Mouse (Mus musculus) C2C12 (cell line): ENCODE results near the gene Nmt1.
A peak's percentile ranks its signal among the peaks of the same experiment; 100 is the strongest.

ENCODE experiments used
- CTCF ChIP-seq: IDR thresholded peaks from one replicate; pipeline ENCODE4 v1.5.1; 2011; ENCODE audit not compliant: control insufficient read depth, insufficient read depth, insufficient read length
- MYOG ChIP-seq: IDR thresholded peaks from one replicate; pipeline ENCODE4 v1.6.1; 2011; ENCODE audit not compliant: control insufficient read depth, insufficient read length; ENCODE audit errors: extremely low read depth
- USF1 ChIP-seq: IDR thresholded peaks from one replicate; pipeline ENCODE4 v1.6.1; 2011; ENCODE audit warnings: low read depth, mild to moderate bottlenecking, control low read depth, moderate library complexity

DNA sequence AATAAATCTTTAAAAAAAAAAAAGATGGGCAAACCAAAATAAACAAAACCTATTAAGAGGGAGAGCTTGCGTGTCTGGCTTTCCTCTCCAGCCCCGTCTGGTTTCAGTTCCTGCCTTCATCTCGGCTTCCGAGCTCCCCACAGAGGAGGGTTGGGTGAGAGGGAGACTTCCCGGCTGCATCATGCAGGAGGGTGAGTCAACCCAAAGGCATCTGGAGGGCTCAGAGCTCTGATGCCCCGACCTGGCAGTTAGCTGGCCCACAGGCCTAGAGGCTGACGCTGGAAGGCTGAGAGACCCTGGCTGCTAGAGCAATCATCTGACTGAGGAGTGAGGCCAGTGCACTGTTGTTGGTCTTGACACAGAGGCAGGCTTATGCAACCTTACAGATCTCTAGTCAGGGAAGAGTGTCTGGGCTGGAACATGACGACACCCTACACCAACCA lies 23.3 kb downstream of the Nmt1 start:
- no peak for TF ChIP-seq CTCF
- peak; percentile 3 for TF ChIP-seq USF1
- TF ChIP-seq MYOG: no peak
